Mouse (Mus musculus) left cerebral cortex, adult 18-20 months (tissue): ENCODE measurements around the gene Zfr2. TPM values are rescaled to one million over a fixed set of nuclear protein-coding genes. Genes with fewer than 3 reads are reported as not detected.

Experiments
- DNase-seq, 2 experiments: peaks; one replicate each; pipeline ENCODE4 v3.0.0; 2021 to 2022; ENCODE audit warnings: low spot score in 2 of 2, mixed read lengths in 1 of 2
- total RNA-seq, 2 experiments: library from RNA; stranded (reverse); gene quantifications; 2 replicates each; pipeline ENCODE4 v1.2.3; 2021

Gene Zfr2
- total RNA-seq, 2 experiments from 2014 or later, result 59.2 to 65.5 TPM

GRCm38 (mm10) chr10:81284719-81285118, 51.8 kb downstream of the Zfr2 start:
- no peak for DNase-seq

DNA sequence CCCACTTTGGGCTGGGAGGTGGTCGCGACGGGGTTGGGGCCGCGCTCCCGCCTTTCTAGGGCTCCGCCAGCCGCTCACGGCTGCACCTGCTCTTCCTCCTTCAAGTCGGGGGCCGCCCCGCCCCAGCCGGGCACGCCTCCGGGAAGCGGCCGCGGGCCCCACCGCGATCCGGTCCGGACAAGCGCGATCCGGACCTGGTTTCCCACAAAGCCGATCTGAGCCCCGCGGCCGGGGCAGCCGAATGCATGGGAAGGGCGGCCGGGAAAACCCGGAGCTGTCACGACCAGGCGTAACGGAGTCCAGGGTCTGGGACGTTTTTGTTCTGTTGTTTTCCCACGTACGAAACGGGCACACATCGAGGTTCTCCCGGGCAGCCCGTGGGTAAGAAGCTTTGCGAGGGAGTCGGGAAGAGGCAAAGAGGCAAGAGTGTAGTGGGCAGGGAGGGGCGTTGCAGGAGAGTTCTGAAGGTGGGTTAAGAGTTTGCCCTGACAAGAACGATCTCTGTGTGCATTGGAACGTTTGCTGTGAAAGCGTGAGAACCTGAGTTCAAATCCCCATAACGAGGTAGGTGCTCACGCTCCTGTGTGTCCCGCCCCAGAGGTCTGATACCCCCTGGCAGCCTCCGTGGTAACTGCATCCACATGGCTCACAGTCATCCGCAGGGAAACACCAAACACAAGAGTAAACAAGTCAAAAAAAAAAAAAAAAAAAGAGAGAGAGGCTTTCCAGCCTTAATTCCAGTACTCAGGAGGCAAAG, 52.9 kb downstream of the Zfr2 start:
- peak; percentile 82 to 88 for DNase-seq

DNA sequence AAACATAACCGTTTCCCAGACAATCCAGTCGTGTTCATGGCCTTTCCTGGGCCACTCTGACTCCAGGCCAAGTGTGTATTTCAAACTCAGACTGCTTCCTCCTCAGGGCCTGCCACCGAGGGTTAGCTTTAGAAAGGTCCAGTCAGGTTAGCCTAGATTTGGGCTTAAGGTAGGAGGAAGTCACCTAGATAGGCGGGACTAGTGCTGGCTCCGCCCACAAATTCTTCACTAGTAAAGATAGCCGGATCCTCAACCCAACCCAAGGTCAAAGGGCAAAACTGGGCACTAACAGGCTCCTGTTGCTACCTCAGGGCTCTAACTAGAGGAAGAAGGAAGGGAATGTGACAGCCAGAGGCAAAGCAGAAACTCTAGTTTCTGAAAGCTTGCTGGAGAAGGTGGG, 53.6 kb downstream of the Zfr2 start:
- DNase-seq, result no peak

DNA sequence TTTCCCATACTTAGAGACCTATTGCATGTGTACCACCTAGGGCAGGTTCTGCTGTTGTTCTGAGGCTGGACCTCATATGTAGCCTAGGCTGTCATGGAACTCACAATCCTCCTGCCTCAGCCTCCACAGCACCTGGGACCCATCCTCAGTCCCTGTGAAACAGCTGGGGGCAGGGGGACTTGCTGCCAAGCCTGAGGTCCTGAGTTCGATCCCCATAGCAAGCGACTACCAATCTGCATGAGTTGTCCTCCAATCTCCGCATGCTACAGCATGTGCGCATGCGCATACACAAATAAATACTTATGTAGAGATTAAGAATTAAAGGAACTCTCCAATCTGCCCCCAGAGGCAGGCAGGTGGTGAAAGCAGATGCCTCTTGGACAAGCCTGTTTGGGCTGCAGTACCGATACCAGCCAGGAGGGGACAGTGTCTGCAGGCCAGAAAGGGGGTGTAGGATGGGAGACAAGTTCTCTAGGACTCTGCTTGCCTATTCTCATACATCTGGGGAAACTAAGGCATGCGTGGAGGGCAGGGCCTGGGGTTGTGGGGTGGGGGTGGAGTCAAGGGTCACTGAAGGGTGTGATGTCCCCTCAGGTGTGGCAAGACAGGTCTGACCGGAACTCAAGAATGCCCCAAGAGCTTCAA, 54.7 kb downstream of the Zfr2 start:
- peak in 1 of 2 experiments; percentile 66 for DNase-seq

DNA sequence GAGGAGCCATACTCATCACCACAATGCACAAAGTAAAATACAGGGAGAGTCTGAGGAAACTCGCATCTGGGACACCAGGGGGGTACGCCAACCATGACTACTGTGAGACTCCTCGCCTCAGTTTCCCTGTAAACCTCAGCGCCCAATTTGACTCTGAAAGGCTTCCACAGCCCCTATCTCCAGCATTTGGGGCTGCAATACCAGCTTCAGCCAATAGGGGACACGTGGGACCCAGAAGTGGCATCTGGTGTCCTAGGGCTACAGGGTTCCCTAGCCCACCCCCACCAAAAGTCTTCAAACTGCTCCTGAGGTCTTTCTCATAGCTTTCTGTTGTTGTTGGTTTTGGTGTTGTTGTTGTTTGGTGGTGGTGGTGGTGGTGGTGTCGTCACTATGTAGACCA, 55.6 kb downstream of the Zfr2 start:
- DNase-seq, result peak; percentile 54 to 57

DNA sequence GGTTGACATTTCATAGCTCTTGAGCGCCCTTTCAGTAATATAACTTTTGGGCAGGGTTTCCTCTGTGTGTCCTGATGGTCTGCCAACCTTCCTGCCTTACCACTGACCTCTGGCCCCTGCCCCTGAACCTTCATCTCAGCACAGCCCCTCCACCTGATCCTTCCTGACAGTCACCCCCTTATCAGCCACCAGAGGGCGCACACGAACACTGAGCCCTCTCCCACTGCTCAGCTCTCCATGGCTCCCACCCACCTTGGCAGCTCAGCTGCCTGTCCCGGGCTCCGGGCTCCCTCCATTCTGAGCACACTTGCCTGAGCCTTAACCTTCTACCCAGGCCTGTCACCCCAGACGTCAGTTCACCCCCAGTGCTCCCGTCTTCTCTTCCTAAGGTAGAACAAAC, 56.3 kb downstream of the Zfr2 start:
- peak; percentile 54 to 68 for DNase-seq

DNA sequence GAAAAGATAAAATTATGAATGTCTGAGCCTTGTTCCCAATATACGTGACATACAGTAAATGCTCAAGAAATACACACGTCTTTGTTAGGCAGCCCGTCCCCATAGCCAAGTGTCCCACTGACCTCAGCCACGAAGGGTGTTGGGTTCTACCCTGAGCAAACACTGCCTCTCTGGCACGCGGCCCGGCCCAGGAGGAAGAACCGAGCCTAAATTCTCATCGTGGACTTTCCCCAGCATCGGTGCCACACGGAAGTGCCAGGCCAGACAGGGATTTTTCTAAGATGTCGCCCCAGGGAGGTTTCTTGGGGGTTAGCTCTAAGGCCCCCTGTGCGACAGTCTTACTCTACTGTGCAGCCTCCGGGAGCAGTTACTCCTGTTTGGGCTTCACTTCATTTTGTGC, 56.9 kb downstream of the Zfr2 start:
- no peak for DNase-seq

- DNase-seq, result no peak
Observed at GRCm38 (mm10) chr10:81290698-81291460, 57.9 kb downstream of the Zfr2 start.

- no peak for DNase-seq
Observed at GRCm38 (mm10) chr10:81291511-81292104, 58.7 kb downstream of the Zfr2 start, which contains the start of gene Tjp3. TSS of gene Tjp3 (minus strand) at chr10:81291581.

DNA sequence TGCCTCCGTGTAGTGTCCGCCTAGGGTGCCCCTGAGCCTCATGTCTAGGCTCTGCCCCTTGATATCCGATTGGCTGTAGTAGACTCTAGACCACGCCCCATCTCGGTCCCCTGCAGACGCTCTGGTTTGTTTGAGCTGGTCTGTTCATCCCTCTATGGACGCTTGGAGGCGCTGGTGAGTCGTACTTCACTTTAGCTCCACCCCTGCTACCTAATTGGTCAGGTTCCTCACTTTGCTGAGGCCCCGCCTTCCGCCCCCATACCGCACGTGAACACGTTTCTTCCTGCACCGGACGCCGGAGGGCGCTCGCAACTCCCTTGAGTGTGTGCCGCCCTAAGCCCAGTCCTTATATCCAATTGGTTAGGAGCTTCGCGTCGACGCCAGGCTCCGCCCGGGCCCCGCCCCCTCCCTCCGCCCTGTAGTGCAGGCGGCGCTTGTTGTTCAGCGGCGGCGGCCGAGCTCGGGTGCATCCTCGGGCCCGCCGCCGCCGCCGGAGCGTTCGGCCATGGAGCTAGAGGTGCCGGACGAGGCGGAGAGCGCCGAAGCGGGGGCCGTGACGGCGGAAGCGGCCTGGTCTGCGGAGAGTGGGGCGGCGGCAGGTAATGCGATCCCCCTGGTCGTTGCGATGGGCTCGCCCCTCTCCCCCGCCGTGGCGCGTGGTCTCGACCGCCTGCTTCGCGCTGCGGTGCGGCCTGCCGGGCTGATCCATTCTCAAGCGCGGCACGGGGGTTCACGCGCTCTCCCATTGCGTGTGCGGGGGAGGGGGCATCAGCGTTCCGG, 59.8 kb downstream of the Zfr2 start, which contains the start of gene Pip5k1c:
Gene Pip5k1c, plus strand, starts transcription at position 410 of the 780 bp plus-strand sequence.
- DNase-seq, result peak; percentile 99 to 100

DNA sequence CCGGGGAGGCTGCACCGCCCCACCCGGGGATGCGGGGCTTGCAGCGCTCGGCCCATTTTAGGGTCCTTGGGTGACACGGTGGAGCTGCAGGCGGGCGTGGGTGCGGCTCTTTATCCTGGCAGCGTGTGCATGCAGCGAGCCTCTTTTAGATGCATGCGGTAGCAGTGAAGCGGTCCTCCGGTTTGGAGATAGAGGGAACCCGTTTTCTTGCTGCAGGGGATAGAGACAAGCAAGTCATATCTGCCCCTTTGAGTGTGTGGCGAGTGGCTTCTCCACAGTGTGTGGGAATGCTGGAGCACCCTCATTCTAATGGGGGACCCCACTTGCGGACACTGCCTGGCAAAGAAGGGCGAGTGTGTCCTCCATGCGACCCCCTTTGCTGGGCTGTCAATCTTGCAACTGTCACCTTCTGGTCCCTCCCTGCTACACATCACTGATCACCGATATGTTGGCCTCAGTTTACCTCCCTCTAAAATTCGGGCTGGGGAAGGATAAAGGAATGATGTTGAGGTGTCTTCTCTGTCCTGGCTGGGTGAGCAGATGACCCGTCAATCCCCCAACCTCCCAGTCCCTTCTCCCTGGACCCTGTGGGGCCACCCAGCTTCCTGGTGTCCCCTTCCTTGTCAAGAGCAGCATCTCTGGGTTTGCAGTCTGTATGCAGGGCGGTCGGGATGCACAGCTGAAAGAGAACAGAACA, 60.5 kb downstream of the Zfr2 start:
- DNase-seq, result no peak

- DNase-seq, result no peak
Observed at GRCm38 (mm10) chr10:81294442-81294841, 61.5 kb downstream of the Zfr2 start.

- DNase-seq, result peak; percentile 58 to 69
Observed at GRCm38 (mm10) chr10:81295185-81295584, 62.2 kb downstream of the Zfr2 start.

GRCm38 (mm10) chr10:81297246-81297645, 64.3 kb downstream of the Zfr2 start:
- DNase-seq, result no peak

GRCm38 (mm10) chr10:81297845-81298244, 64.9 kb downstream of the Zfr2 start:
- DNase-seq, result no peak

DNA sequence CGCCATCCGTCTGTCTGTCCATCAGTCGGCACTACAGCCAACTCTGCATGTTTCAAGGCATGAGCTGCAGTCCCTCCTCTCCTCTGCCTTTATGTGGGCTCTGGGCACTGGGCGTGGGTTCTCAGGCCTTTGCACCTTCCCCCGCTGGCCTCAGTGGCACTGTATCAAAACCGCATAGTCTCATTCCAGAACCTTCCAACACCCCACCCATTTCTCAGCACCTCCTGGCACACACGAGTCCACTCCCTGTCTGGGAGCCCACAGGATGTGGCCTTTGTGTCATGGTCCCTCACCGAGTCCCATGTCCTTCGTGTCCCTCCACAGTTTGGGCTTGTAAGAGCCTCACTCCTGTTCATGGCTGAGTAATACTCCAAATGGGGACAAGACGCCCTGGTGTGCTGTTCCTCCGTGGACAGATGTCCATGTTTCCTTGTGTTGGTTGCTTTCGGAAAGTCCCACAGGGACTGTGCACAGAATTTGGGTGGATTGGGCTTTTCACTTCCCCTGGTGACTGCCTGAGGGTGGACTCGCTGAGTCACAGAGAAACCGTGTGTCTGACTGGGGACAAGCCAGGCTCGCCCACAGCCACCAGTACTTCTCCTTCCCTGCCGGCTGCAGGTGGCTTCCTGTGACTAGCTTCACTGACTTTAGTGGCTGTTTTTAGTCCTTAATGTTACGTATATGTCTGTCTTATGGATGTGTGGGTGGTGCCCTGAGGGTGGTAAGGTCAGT, 65.6 kb downstream of the Zfr2 start:
- DNase-seq, result peak; percentile 75 to 82

DNA sequence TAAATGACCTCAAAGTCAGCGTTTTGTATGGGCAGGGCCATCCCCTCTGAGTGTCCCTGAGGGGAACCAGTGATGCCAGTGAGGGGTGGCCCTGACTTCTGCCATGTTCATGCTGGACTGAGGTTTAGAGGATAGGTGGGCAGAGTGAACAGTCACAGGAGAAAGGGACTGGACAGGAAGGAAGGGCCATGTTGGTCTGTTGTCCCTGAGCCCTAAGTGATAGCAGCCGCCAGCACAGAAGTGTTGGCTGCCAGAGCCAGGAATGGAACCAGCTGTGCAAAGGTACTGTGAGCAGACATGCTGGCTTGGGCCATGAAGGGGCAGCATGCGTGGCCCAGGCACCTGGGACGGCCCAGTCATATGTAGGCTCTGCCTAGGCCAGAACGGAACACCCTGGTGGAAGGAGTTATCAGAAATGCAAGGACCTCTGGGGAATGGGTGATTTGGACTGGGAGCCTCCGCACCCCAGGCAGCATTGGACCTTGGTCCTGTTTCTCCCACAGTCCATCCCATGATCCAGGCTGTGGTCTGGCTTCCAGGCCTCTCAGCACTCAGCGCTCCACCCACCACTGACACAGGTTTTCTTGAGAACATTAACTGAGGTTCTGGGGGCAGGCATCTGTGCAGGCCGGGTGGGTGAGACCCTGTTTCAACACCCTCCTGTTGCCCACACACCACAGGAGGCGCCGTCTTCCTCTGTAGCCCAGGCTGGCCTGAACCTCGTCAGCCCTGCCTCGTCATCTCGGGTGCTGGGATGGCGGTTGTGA, 66.8 kb downstream of the Zfr2 start:
- no peak for DNase-seq

- DNase-seq, result no peak
Observed at GRCm38 (mm10) chr10:81300352-81300907, 67.5 kb downstream of the Zfr2 start.
